Comparison of ENCODE assay signal across 13 mouse cellular contexts in genomic region chr10:120252800-120253199, GRCm38 (mm10). TPM values are rescaled to one million over a fixed set of nuclear protein-coding genes. Genes with fewer than 3 reads are reported as not detected.
DNase-seq lines count a peak whose midpoint lies in the region; ATAC-seq and TF ChIP-seq lines count a peak whose summit lies in the region.
"Had no signal": no experiment of that assay in that cellular context is flagged by ENCODE, and none has a peak within 500 bp of the region (broad histone marks: within the 10 kb centered on the region; RNA-seq: fewer than 3 reads in every experiment).

No protein-coding gene starts in this region.

- no peaks in the 10 kb centered on the region for H3K36me3 ChIP-seq in intestine, embryonic 16.5 days (ENCODE audit: control insufficient read depth, insufficient read depth, low read length)
- H3K36me3 ChIP-seq in intestine, postnatal 0 days (ENCODE audit: control insufficient read depth, insufficient read depth) = no peaks in the 10 kb centered on the region
- no peaks in the 10 kb centered on the region for H3K36me3 ChIP-seq in midbrain, embryonic 10.5 days
- H3K36me3 ChIP-seq in midbrain, embryonic 11.5 days (ENCODE audit: control insufficient read depth, insufficient read depth, low read length) = no peaks in the 10 kb centered on the region
- H3K36me3 ChIP-seq in neural tube, embryonic 15.5 days = no peaks in the 10 kb centered on the region
- no peaks in the 10 kb centered on the region for H3K36me3 ChIP-seq in liver, embryonic 11.5 days (ENCODE audit: control insufficient read depth, insufficient read depth, low read length)
- H3K36me3 ChIP-seq: heart, embryonic 15.5 days; midbrain, embryonic 12.5 days had no signal

- H3K9me3 ChIP-seq in intestine, embryonic 16.5 days (ENCODE audit: control insufficient read depth, low read length) = no peaks in the 10 kb centered on the region
- no peaks in the 10 kb centered on the region for H3K9me3 ChIP-seq in intestine, postnatal 0 days (ENCODE audit: control insufficient read depth)
- H3K9me3 ChIP-seq in midbrain, embryonic 10.5 days (replicated peaks) = no peaks in the 10 kb centered on the region
- no peaks in the 10 kb centered on the region for H3K9me3 ChIP-seq in midbrain, embryonic 11.5 days (ENCODE audit: control insufficient read depth, low read length)
- H3K9me3 ChIP-seq in neural tube, embryonic 15.5 days (replicated peaks) = no peaks in the 10 kb centered on the region
- no peaks in the 10 kb centered on the region for H3K9me3 ChIP-seq in liver, embryonic 11.5 days (ENCODE audit: control insufficient read depth, low read length)
- H3K9me3 ChIP-seq: heart, embryonic 15.5 days; midbrain, embryonic 12.5 days had no signal

- peaks cover 3% of the 10 kb centered on the region; the same call in 1 of the 2 replicates for H3K4me1 ChIP-seq in intestine, embryonic 16.5 days (ENCODE audit: control insufficient read depth, insufficient read depth, low read length)
- no peaks in the 10 kb centered on the region for H3K4me1 ChIP-seq in intestine, postnatal 0 days (replicated peaks; ENCODE audit: control insufficient read depth, insufficient read depth, low read length)
- peaks cover 13% of the 10 kb centered on the region for H3K4me1 ChIP-seq in midbrain, embryonic 10.5 days
- H3K4me1 ChIP-seq in midbrain, embryonic 11.5 days (ENCODE audit: control insufficient read depth, insufficient read depth, low read length) = no peaks in the 10 kb centered on the region
- no peaks in the 10 kb centered on the region for H3K4me1 ChIP-seq in neural tube, embryonic 15.5 days
- no peaks in the 10 kb centered on the region for H3K4me1 ChIP-seq in liver, embryonic 11.5 days (replicated peaks; ENCODE audit: control insufficient read depth, insufficient read depth, low read length)
- H3K4me1 ChIP-seq: heart, embryonic 15.5 days; midbrain, embryonic 12.5 days had no signal

- H3K4me2 ChIP-seq in intestine, embryonic 16.5 days (ENCODE audit: low read depth, low read length) = peak overlapping the region; percentile 17; the same call in 1 of the 2 replicates
- H3K4me2 ChIP-seq in intestine, postnatal 0 days (replicated peaks; ENCODE audit: low read depth) = no peak overlapping the region
- H3K4me2 ChIP-seq in midbrain, embryonic 11.5 days = no peak overlapping the region
- H3K4me2 ChIP-seq in neural tube, embryonic 15.5 days = peak overlapping the region; percentile 20; the same call in 1 of the 2 replicates
- H3K4me2 ChIP-seq in liver, embryonic 11.5 days = no peak overlapping the region
- H3K4me2 ChIP-seq: heart, embryonic 15.5 days; midbrain, embryonic 12.5 days had no signal

- no peak for DNase-seq in midbrain, embryonic 10.5 days (ENCODE audit: low spot score)
- no peak for DNase-seq in midbrain, embryonic 11.5 days (ENCODE audit: low spot score, missing footprints)
- DNase-seq in liver, embryonic 11.5 days (ENCODE audit: low spot score) = no peak
- DNase-seq: cerebellum, adult 2 months; gastrocnemius, postnatal 25 days; left cerebral cortex, postnatal 4 days; liver, postnatal 0 days had no signal

- TF ChIP-seq CTCF in intestine, postnatal 0 days (IDR thresholded peaks at IDR 0.05; ENCODE audit: low read depth) = no peak

- H3K27ac ChIP-seq in intestine, embryonic 16.5 days (ENCODE audit: low read length) = no peak overlapping the region
- H3K27ac ChIP-seq in intestine, postnatal 0 days (ENCODE audit: low read depth, low read length) = no peak overlapping the region
- H3K27ac ChIP-seq in midbrain, embryonic 10.5 days (replicated peaks) = 0 out of 2 replicates have a peak overlapping the region, but pooled peaks have one; percentile 7
- no peak overlapping the region for H3K27ac ChIP-seq in midbrain, embryonic 11.5 days (ENCODE audit: low read depth, low read length)
- H3K27ac ChIP-seq in neural tube, embryonic 15.5 days (replicated peaks) = no peak overlapping the region
- H3K27ac ChIP-seq in liver, embryonic 11.5 days (ENCODE audit: low read depth, low read length) = no peak overlapping the region
- H3K27ac ChIP-seq: heart, embryonic 15.5 days; midbrain, embryonic 12.5 days had no signal

- H3K27me3 ChIP-seq in intestine, embryonic 16.5 days (replicated peaks; ENCODE audit: control insufficient read depth, insufficient read depth, low read length) = no peaks in the 10 kb centered on the region
- H3K27me3 ChIP-seq in intestine, postnatal 0 days (replicated peaks; ENCODE audit: control insufficient read depth, insufficient read depth, low read length) = no peaks in the 10 kb centered on the region
- no peaks in the 10 kb centered on the region for H3K27me3 ChIP-seq in midbrain, embryonic 10.5 days (ENCODE audit: low read depth, poor library complexity, severe bottlenecking)
- no peaks in the 10 kb centered on the region for H3K27me3 ChIP-seq in midbrain, embryonic 11.5 days (ENCODE audit: control insufficient read depth, insufficient read depth, low read length)
- no peaks in the 10 kb centered on the region; the same call in 1 of the 2 replicates for H3K27me3 ChIP-seq in neural tube, embryonic 15.5 days (replicated peaks)
- H3K27me3 ChIP-seq in liver, embryonic 11.5 days (replicated peaks; ENCODE audit: control insufficient read depth, insufficient read depth, low read length) = no peaks in the 10 kb centered on the region
- H3K27me3 ChIP-seq: heart, embryonic 15.5 days had no signal

- H3K4me3 ChIP-seq in intestine, embryonic 16.5 days (ENCODE audit: low read length) = no peak overlapping the region
- no peak overlapping the region for H3K4me3 ChIP-seq in intestine, postnatal 0 days (ENCODE audit: low read depth, low read length)
- no peak overlapping the region for H3K4me3 ChIP-seq in midbrain, embryonic 10.5 days
- no peak overlapping the region for H3K4me3 ChIP-seq in midbrain, embryonic 11.5 days (ENCODE audit: low read depth, low read length)
- H3K4me3 ChIP-seq in neural tube, embryonic 15.5 days (replicated peaks) = no peak overlapping the region
- H3K4me3 ChIP-seq in liver, embryonic 11.5 days (ENCODE audit: low read depth, low read length) = no peak overlapping the region
- H3K4me3 ChIP-seq: heart, embryonic 15.5 days; midbrain, embryonic 12.5 days had no signal

- H3K9ac ChIP-seq in intestine, embryonic 16.5 days (ENCODE audit: low read depth, low read length) = no peak overlapping the region
- no peak overlapping the region for H3K9ac ChIP-seq in intestine, postnatal 0 days (ENCODE audit: low read depth, low read length)
- no peak overlapping the region for H3K9ac ChIP-seq in midbrain, embryonic 11.5 days (ENCODE audit: low read length)
- no peak overlapping the region for H3K9ac ChIP-seq in neural tube, embryonic 15.5 days (replicated peaks)
- H3K9ac ChIP-seq in liver, embryonic 11.5 days (ENCODE audit: low read depth, low read length) = no peak overlapping the region
- H3K9ac ChIP-seq: heart, embryonic 15.5 days; liver, postnatal 0 days; midbrain, embryonic 12.5 days had no signal

- no peak for ATAC-seq in intestine, embryonic 16.5 days
- ATAC-seq in intestine, postnatal 0 days = no peak
- no peak for ATAC-seq in midbrain, embryonic 11.5 days (ENCODE audit: low FRiP score)
- peak; percentile 43 for ATAC-seq in granulocyte monocyte progenitor cell, adult 5-6 weeks (replicated peaks; ENCODE audit: poor library complexity, severe bottlenecking)
- ATAC-seq in neural tube, embryonic 15.5 days (ENCODE audit: low FRiP score) = no peak
- ATAC-seq in liver, embryonic 11.5 days (replicated peaks; ENCODE audit: low FRiP score) = no peak
- ATAC-seq: liver, postnatal 0 days had no signal

- WGBS in intestine, embryonic 16.5 days = 35% methylated on average over 8 of the region's 8 CpGs
- 32% methylated on average over 8 of the region's 8 CpGs for WGBS in intestine, postnatal 0 days
- 68% methylated on average over 8 of the region's 8 CpGs for WGBS in midbrain, embryonic 10.5 days
- 62% methylated on average over 8 of the region's 8 CpGs for WGBS in midbrain, embryonic 11.5 days
- WGBS in neural tube, embryonic 15.5 days = 26% methylated on average over 8 of the region's 8 CpGs
- 33% methylated on average over 8 of the region's 8 CpGs for WGBS in liver, embryonic 11.5 days

RNA-seq across cellular contexts. Expression of gene Llph, which starts 25.9 kb away (rescaled TPM):
- polyA plus RNA-seq in intestine, embryonic 16.5 days (2015; fragmentation: Nextera tagmentation; extraction: Ambion mirVana) = 50.3 and 54.5 TPM in 2 replicates
- polyA plus RNA-seq in intestine, postnatal 0 days (2015; fragmentation: Nextera tagmentation; extraction: Ambion mirVana) = 40.6 and 49.3 TPM in 2 replicates
- polyA plus RNA-seq in midbrain, embryonic 10.5 days (2016; fragmentation: Nextera tagmentation; extraction: Ambion mirVana) = 59.4 and 65.7 TPM in 2 replicates
- polyA plus RNA-seq in midbrain, embryonic 11.5 days (2014; fragmentation: Nextera tagmentation; extraction: Ambion mirVana) = 53.7 and 58.3 TPM in 2 replicates
- total RNA-seq in granulocyte monocyte progenitor cell, adult 5-6 weeks (2014; fragmentation: Nextera tagmentation) = 73.4 and 83.8 TPM in 2 replicates
- total RNA-seq in granulocyte monocyte progenitor cell, adult 5-6 weeks (2017) = 80.4 and 84.9 TPM in 2 replicates
- 36.6 and 48.2 TPM in 2 replicates for polyA plus RNA-seq in neural tube, embryonic 15.5 days (2015; fragmentation: Nextera tagmentation; extraction: Ambion mirVana)
- polyA plus RNA-seq in liver, embryonic 11.5 days (2014; fragmentation: Nextera tagmentation; extraction: Ambion mirVana) = 86.5 and 92.3 TPM in 2 replicates

RNA-seq across cellular contexts. Expression of gene Irak3, which starts 50.9 kb away (rescaled TPM):
- polyA plus RNA-seq in intestine, embryonic 16.5 days (2015; fragmentation: Nextera tagmentation; extraction: Ambion mirVana) = 1.1 and 1.4 TPM in 2 replicates
- 0.81 and 0.95 TPM in 2 replicates for polyA plus RNA-seq in intestine, postnatal 0 days (2015; fragmentation: Nextera tagmentation; extraction: Ambion mirVana)
- polyA plus RNA-seq in midbrain, embryonic 10.5 days (2016; fragmentation: Nextera tagmentation; extraction: Ambion mirVana) = 0.44 and 0.73 TPM in 2 replicates
- polyA plus RNA-seq in midbrain, embryonic 11.5 days (2014; fragmentation: Nextera tagmentation; extraction: Ambion mirVana) = 0.72 and 1.2 TPM in 2 replicates
- total RNA-seq in granulocyte monocyte progenitor cell, adult 5-6 weeks (2014; fragmentation: Nextera tagmentation) = 37.4 and 45.1 TPM in 2 replicates
- 21.7 and 24.0 TPM in 2 replicates for total RNA-seq in granulocyte monocyte progenitor cell, adult 5-6 weeks (2017)
- polyA plus RNA-seq in neural tube, embryonic 15.5 days (2015; fragmentation: Nextera tagmentation; extraction: Ambion mirVana) = 0.29 and 1.2 TPM in 2 replicates
- 0.57 and 0.67 TPM in 2 replicates for polyA plus RNA-seq in liver, embryonic 11.5 days (2014; fragmentation: Nextera tagmentation; extraction: Ambion mirVana)

RNA-seq across cellular contexts. Expression of gene Tmbim4, which starts 51.4 kb away (rescaled TPM):
- polyA plus RNA-seq in intestine, embryonic 16.5 days (2015; fragmentation: Nextera tagmentation; extraction: Ambion mirVana) = 140 and 151 TPM in 2 replicates
- polyA plus RNA-seq in intestine, postnatal 0 days (2015; fragmentation: Nextera tagmentation; extraction: Ambion mirVana) = 241 and 243 TPM in 2 replicates
- 93.2 and 93.3 TPM in 2 replicates for polyA plus RNA-seq in midbrain, embryonic 10.5 days (2016; fragmentation: Nextera tagmentation; extraction: Ambion mirVana)
- polyA plus RNA-seq in midbrain, embryonic 11.5 days (2014; fragmentation: Nextera tagmentation; extraction: Ambion mirVana) = 83.1 and 88.4 TPM in 2 replicates
- 87.9 and 100 TPM in 2 replicates for total RNA-seq in granulocyte monocyte progenitor cell, adult 5-6 weeks (2014; fragmentation: Nextera tagmentation)
- 100 and 140 TPM in 2 replicates for total RNA-seq in granulocyte monocyte progenitor cell, adult 5-6 weeks (2017)
- polyA plus RNA-seq in neural tube, embryonic 15.5 days (2015; fragmentation: Nextera tagmentation; extraction: Ambion mirVana) = 107 and 114 TPM in 2 replicates
- polyA plus RNA-seq in liver, embryonic 11.5 days (2014; fragmentation: Nextera tagmentation; extraction: Ambion mirVana) = 111 and 114 TPM in 2 replicates

Comparison
In these comparisons a context has a peak if more than half of its experiments do, and no peak if none do; other contexts are left out.
1. H3K4me2 ChIP-seq: peak in intestine, embryonic 16.5 days (single experiment) and neural tube, embryonic 15.5 days (single experiment); none in intestine, postnatal 0 days (single experiment), midbrain, embryonic 11.5 days (single experiment) and liver, embryonic 11.5 days (single experiment).